Mouse (Mus musculus) forebrain, embryonic 14.5 days (tissue): ENCODE measurements around the gene Ncor2. TPM values are rescaled to one million over a fixed set of nuclear protein-coding genes. Genes with fewer than 3 reads are reported as not detected.

Experiments used
- ATAC-seq: fragments of 200-750 bp; cut with Nextera tagmentation; 2 replicates; pipeline ENCODE4 v1.8.0; 2017; ENCODE audit warnings: mild to moderate bottlenecking, moderate library complexity
- DNase-seq: peaks from one replicate; pipeline ENCODE4 v3.0.0-alpha.2; 2015; ENCODE audit warnings: low spot score
- H3K27ac ChIP-seq: fragments of 300-500 bp; sonication (generic); 2 replicates; pipeline ENCODE4 v1.5.1; 2014; ENCODE audit warnings: low read depth, mild to moderate bottlenecking, control low read depth, low read length, moderate library complexity
- H3K27me3 ChIP-seq: fragments of 300-500 bp; sonication (generic); replicated peaks from 2 replicates; pipeline ENCODE4 v1.6.1; 2014; ENCODE audit warnings: low read length, control low read depth, mixed read lengths; ENCODE audit not compliant: control insufficient read depth, insufficient read depth
- H3K36me3 ChIP-seq: fragments of 300-500 bp; sonication (generic); 2 replicates; pipeline ENCODE4 v1.6.1; 2014; ENCODE audit warnings: low read length, control low read depth; ENCODE audit not compliant: control insufficient read depth, insufficient read depth
- H3K4me1 ChIP-seq: fragments of 300-500 bp; sonication (generic); 2 replicates; pipeline ENCODE4 v1.6.1; 2014; ENCODE audit warnings: antibody characterized with exemption, low read length, control low read depth; ENCODE audit not compliant: control insufficient read depth, insufficient read depth
- H3K4me2 ChIP-seq: fragments of 300-500 bp; sonication (generic); 2 replicates; pipeline ENCODE4 v1.6.1; 2014; ENCODE audit warnings: mild to moderate bottlenecking, control low read depth, low read length
- H3K4me3 ChIP-seq: fragments of 300-500 bp; sonication (generic); 2 replicates; pipeline ENCODE4 v1.5.1; 2014; ENCODE audit warnings: low read depth, low read length, control low read depth
- H3K9ac ChIP-seq: fragments of 300-500 bp; sonication (generic); 2 replicates; pipeline ENCODE4 v1.6.1; 2014; ENCODE audit warnings: mild to moderate bottlenecking, low read length, control low read depth, moderate library complexity
- H3K9me3 ChIP-seq: fragments of 300-500 bp; sonication (generic); replicated peaks from 2 replicates; pipeline ENCODE4 v1.6.1; 2016; ENCODE audit warnings: low read length, control low read depth, mixed read lengths; ENCODE audit not compliant: control insufficient read depth
- WGBS: fragments of 180-500 bp; shearing (Covaris S2); extraction: QIAGEN DNeasy Blood & Tissue Kit; methylation state at CpG from one replicate; pipeline ENCODE4 v1.1.7; 2014; 5-methylcytosine and 5-hydroxymethylcytosine counted together
- polyA plus RNA-seq: library from polyadenylated mRNA; unstranded; fragments of >200 nt; fragmentation: Nextera tagmentation; extraction: Ambion mirVana; gene quantifications from 2 replicates; pipeline ENCODE4 v1.2.1, GENCODE M21; 2014

Gene Ncor2
- polyA plus RNA-seq, 1 experiment from 2014 or later = 15.1 TPM

DNA sequence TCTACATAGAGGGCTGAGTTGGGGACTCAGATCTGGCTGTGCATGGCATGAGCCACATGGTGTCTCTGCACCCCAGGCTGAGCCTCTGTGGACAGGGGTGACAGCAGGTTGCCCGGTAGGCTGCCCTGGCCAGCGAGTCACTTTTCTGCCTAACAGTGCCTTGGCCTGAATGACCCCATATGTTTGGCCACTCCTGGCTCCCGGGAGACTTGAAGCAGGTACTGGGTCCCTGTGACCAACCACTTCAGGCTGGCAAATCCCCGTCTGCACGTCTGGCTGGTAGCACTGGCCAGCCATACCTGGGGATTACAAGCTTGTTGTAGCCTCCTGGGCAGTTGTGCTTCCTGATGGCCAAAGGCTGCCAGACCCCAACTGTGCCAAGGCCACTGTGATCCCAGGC lies 109.1 kb downstream of the Ncor2 start:
- Histone ChIP-seq H3K9ac (no peak overlapping the region), H3K9me3 (no peaks in the 10 kb centered on the region), H3K27ac (peak overlapping the region; percentile 63; the same call in 1 of the 2 replicates), H3K27me3 (no peaks in the 10 kb centered on the region), H3K4me1 (peaks cover 3% of the 10 kb centered on the region; the same call in 1 of the 2 replicates), H3K4me3 (no peak overlapping the region), H3K36me3 (peaks cover 65% of the 10 kb centered on the region), H3K4me2 (no peak overlapping the region)
- DNase-seq (no peak), ATAC-seq (no peak)
- WGBS = 85% methylated on average over 5 of the region's 5 CpGs

DNA sequence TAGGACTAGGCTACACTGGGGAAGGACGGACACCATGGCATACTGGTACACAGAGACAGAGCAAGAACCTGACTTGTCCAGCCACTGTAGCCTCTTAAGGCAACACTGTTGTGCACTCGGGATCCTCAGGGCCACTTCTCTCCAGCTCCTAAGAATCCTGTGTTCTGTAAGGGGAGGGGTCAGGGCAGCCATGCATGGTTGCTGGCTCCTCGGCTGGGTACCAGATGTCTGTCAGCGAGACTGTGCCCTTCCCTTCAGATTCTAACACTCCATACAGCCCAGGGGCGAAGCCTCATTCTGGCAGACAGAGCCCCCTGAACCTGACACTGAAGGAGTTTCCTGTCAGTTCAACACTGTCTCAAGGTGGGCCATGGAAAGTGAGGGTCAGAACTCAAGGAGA lies 109.6 kb downstream of the Ncor2 start:
- peaks cover 65% of the 10 kb centered on the region for H3K36me3 ChIP-seq
- no peaks in the 10 kb centered on the region for H3K9me3 ChIP-seq
- H3K27ac ChIP-seq = peak overlapping the region; percentile 63; the same call in 1 of the 2 replicates
- WGBS = 54% methylated on average over 5 of the region's 5 CpGs
- no peak overlapping the region for H3K9ac ChIP-seq
- no peak overlapping the region for H3K4me3 ChIP-seq
- H3K27me3 ChIP-seq = no peaks in the 10 kb centered on the region
- DNase-seq = no peak
- H3K4me2 ChIP-seq = no peak overlapping the region
- H3K4me1 ChIP-seq = peaks cover 3% of the 10 kb centered on the region; the same call in 1 of the 2 replicates
- ATAC-seq = no peak

DNA sequence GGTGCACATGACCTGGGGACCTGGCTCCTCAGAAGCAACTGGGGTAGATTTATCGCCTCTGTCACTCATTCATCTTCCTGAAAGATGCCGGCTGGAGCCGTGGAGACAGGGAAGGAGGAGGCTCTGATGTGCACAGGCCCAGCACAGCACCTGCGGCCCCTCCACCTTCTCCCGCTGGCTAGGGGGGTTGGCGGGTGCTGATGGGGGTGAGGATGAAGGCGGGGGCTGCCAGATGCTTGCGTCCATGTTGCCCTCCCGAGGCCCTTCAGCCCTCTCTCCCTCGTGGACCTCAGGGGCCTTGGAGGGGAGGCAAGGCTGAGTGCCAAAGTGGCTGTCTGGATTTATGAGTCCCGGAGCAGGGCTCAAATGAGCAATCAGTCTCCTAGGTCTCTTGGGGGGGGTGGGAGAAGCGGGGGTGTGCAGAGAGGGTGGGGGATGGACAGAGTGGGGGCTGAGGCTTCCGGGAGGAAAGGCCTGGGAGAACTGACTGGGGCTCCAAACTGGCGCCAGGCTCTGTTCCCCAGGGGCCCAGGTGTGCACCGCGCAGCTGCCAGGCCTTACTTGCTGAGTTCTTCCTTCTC lies 110.6 kb downstream of the Ncor2 start:
- 68% methylated on average over 16 of the region's 16 CpGs for WGBS
- ATAC-seq (no peak), DNase-seq (no peak)
- H3K4me1 ChIP-seq = peaks cover 4% of the 10 kb centered on the region
- H3K27ac ChIP-seq = peak overlapping the region; percentile 63
- H3K27me3 ChIP-seq = no peaks in the 10 kb centered on the region
- no peak overlapping the region for H3K4me2 ChIP-seq
- H3K4me3 ChIP-seq = no peak overlapping the region
- H3K9me3 ChIP-seq = no peaks in the 10 kb centered on the region
- H3K36me3 ChIP-seq = peaks cover 67% of the 10 kb centered on the region
- no peak overlapping the region for H3K9ac ChIP-seq

DNA sequence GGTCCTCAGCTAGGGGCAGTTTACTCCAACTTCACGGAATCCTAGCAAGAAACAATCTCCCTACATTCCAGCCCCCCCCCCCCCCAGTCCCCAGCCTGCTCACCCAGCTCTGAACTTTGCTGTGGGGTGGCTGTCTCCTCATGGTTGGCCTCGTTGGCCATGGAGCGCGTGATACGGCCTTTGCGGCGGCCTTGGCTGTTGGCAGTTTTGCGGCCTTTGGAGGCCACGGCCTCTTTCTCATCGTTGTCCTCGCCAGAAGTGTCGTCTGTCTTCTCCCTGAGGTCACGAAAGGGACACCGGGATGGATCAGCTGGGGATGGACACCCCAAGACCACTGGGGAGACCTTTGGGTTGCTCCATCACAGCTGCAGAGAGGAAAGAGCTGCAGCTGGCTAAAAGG lies 111.3 kb downstream of the Ncor2 start:
- peaks cover 66% of the 10 kb centered on the region for H3K36me3 ChIP-seq
- WGBS = 92% methylated on average over 14 of the region's 14 CpGs
- H3K4me3 ChIP-seq = no peak overlapping the region
- H3K9me3 ChIP-seq = no peaks in the 10 kb centered on the region
- ATAC-seq (no peak), DNase-seq (no peak)
- H3K27ac ChIP-seq = 0 out of 2 replicates have a peak overlapping the region, but pooled peaks have one; percentile 63
- H3K9ac ChIP-seq = no peak overlapping the region
- H3K4me2 ChIP-seq = no peak overlapping the region
- H3K4me1 ChIP-seq = peaks cover 12% of the 10 kb centered on the region
- no peaks in the 10 kb centered on the region for H3K27me3 ChIP-seq

DNA sequence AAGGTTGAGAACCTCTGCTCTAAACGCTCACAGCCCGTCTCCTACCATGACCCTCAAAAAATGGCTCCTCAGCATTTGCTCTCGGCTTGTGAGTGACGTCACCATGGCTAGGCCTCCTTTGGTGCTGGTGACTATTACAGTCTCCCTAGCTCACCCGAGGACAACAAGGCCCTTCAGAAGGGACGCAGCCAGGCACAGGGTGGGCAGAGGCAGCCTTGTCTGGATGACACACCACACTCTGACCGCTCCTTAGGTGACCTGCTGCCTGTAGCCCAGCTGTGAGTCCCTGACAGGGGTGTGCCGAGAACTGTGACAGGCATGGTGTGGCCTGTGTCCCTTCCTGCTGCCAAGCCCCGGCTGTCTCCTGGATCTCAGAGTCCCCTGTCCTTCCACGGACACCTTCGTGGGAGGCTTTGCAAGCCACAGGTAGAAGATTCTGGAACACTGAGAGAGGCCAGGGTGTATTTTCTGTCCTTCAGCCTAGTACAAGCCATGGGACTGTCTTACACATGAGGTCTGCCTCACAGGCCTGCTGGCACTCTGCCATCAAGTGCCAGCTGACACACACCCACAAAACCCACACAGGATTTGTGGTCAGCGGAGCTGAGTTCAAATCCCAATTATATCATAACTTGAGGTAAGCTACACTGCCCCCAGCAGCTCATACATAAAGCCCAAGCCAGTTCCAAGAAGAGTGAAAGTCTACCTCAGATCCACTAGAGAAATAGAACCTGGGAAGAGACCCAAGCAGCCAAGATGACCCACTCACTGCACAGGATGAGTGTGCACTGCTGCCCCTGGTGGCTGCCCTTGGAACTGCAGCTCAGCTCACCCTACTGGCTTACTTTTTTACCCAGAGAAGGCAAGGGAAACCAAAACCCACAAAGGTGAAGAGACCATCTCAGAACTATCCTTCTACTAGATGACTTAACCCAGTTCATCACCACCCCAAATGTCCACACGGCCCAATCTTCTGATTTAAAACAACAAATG lies 112.2 kb downstream of the Ncor2 start:
- H3K4me2 ChIP-seq = no peak overlapping the region
- no peaks in the 10 kb centered on the region for H3K27me3 ChIP-seq
- H3K36me3 ChIP-seq = peaks cover 59% of the 10 kb centered on the region
- peaks cover 14% of the 10 kb centered on the region for H3K4me1 ChIP-seq
- WGBS = 91% methylated on average over 13 of the region's 13 CpGs
- H3K9ac ChIP-seq = no peak overlapping the region
- no peak overlapping the region for H3K4me3 ChIP-seq
- no peak overlapping the region for H3K27ac ChIP-seq
- DNase-seq (peak; percentile 65), ATAC-seq (peak; percentile 17; the same call in 1 of the 2 replicates)
- no peaks in the 10 kb centered on the region for H3K9me3 ChIP-seq

DNA sequence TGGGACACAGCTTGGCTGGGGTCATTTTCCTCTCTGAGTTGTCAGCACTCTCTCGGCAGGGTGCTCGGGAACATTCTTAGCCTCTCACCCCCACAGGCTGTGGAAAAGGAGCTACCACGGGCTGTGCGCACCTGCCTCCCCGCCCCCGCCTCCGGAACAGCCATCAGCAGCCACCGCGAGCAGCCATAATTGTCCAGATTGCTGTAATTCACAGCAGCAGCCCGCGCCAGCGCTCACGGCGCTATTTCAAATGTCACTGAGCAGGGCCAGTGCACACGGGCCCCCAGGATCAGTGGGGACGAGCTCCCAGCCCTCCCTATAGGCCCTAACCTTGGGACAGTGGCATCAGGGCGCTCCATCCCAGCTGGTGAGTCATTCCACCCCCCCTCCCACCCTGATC lies 116.0 kb downstream of the Ncor2 start:
- no peaks in the 10 kb centered on the region for H3K27me3 ChIP-seq
- no peaks in the 10 kb centered on the region for H3K9me3 ChIP-seq
- ATAC-seq = peak; percentile 40
- H3K36me3 ChIP-seq = peaks cover 50% of the 10 kb centered on the region
- 0 out of 2 replicates have a peak overlapping the region, but pooled peaks have one; percentile 21 for H3K9ac ChIP-seq
- peak overlapping the region; percentile 72 for H3K27ac ChIP-seq
- 52% methylated on average over 17 of the region's 17 CpGs for WGBS
- DNase-seq = peak; percentile 67
- H3K4me3 ChIP-seq = no peak overlapping the region
- H3K4me2 ChIP-seq = no peak overlapping the region
- H3K4me1 ChIP-seq = peaks cover 29% of the 10 kb centered on the region

DNA sequence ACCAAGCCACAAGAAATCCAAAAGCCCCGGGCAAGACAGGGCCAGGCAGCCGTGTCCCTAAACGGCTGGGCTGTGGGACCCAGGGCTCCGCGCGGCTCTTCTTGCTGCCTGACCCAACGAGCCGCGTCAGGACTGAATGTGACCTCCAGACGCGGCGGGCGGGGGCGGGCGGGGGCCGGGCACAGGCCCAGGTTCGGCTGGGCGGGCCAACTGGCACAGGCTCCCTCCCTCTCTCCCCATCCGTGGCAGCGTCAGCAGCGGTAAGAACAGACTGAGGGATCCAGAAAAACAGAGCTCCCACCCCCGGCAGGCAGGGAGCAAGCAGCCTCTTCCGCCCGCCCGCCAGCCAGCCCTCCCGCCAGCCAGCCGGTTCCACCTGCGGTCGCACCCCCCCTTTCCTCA lies 120.8 kb downstream of the Ncor2 start:
- peak overlapping the region; percentile 63 for H3K27ac ChIP-seq
- WGBS = 2% methylated on average over 20 of the region's 29 CpGs
- peak; percentile 73 for DNase-seq
- peak overlapping the region; percentile 55 for H3K4me2 ChIP-seq
- H3K36me3 ChIP-seq = peaks cover 31% of the 10 kb centered on the region
- H3K4me3 ChIP-seq = peak overlapping the region; percentile 21
- H3K9ac ChIP-seq = peak overlapping the region; percentile 59
- no peaks in the 10 kb centered on the region for H3K27me3 ChIP-seq
- H3K9me3 ChIP-seq = no peaks in the 10 kb centered on the region
- H3K4me1 ChIP-seq = peaks cover 48% of the 10 kb centered on the region
- peak; percentile 54 for ATAC-seq

DNA sequence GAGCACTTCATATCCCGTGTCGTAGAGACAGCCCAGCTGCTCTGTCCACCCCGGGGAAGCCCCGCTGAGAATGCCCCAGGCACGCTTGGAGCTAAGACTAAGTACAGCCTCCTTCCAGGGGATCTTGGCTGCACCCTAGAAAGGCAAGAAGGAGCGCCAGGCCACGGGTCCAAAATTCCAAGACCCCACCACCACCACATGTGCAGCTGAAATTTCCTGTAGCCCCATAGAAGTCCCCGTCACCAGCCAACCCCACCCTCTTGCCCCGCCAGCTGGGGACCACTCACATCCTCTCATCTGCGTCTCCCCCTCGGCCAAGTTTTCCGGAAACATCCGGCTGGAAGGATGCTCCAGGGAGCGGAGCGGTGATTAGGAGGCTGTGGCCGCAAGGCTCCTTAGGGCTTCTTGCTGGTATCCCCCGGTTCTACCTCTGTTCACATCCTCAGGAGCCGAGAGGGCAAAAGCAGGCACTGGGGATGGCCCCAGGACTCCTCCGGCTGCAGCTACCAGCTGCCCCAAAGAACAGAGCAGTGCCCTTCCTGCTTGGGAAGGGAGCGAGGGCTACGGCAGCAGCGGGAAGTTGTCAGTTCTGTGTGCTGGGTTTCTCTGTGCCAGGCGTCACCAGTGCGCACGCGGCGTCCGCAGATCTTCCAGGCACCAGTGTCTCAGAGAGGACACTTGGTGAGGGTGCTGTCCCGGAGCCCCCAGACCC lies 121.3 kb downstream of the Ncor2 start:
- 20% methylated on average over 29 of the region's 29 CpGs for WGBS
- DNase-seq (peak; percentile 44), ATAC-seq (peak; percentile 16; the same call in 1 of the 2 replicates)
- no peaks in the 10 kb centered on the region for H3K27me3 ChIP-seq
- peak overlapping the region; percentile 59 for H3K9ac ChIP-seq
- H3K4me2 ChIP-seq = peak overlapping the region; percentile 55
- peak overlapping the region; percentile 63 for H3K27ac ChIP-seq
- peaks cover 31% of the 10 kb centered on the region for H3K36me3 ChIP-seq
- H3K4me3 ChIP-seq = peak overlapping the region; percentile 21
- H3K4me1 ChIP-seq = peaks cover 42% of the 10 kb centered on the region
- no peaks in the 10 kb centered on the region for H3K9me3 ChIP-seq
